Mouse (Mus musculus) urinary bladder, adult 2 months (tissue): ENCODE data around the gene Ctnnd2. TPM values are rescaled to one million over a fixed set of nuclear protein-coding genes. Genes with fewer than 3 reads are reported as not detected.

Source experiments
- DNase-seq: peaks from one replicate; pipeline ENCODE4 v3.0.0; 2022; ENCODE audit warnings: low spot score
- polyA plus RNA-seq: library from polyadenylated mRNA; depleted of rRNA; stranded (reverse); fragments of >200 nt; gene quantifications from 2 replicates; pipeline ENCODE4 v1.2.3, GENCODE M21; 2012

Ctnnd2 gene
- polyA plus RNA-seq, 1 experiment: 11.1 TPM

GRCm38 (mm10) chr15:30714823-30715222 is 542.4 kb downstream of the Ctnnd2 start:
- no peak for DNase-seq

GRCm38 (mm10) chr15:30718811-30719210 is 546.4 kb downstream of the Ctnnd2 start:
- DNase-seq: no peak

GRCm38 (mm10) chr15:30719226-30719625 is 546.8 kb downstream of the Ctnnd2 start:
- no peak for DNase-seq

- DNase-seq: no peak
Observed at GRCm38 (mm10) chr15:30721098-30721497, 548.7 kb downstream of the Ctnnd2 start.

GRCm38 (mm10) chr15:30726066-30726465 is 553.7 kb downstream of the Ctnnd2 start:
- no peak for DNase-seq

GRCm38 (mm10) chr15:30738178-30738577 is 565.8 kb downstream of the Ctnnd2 start:
- DNase-seq: no peak

DNA sequence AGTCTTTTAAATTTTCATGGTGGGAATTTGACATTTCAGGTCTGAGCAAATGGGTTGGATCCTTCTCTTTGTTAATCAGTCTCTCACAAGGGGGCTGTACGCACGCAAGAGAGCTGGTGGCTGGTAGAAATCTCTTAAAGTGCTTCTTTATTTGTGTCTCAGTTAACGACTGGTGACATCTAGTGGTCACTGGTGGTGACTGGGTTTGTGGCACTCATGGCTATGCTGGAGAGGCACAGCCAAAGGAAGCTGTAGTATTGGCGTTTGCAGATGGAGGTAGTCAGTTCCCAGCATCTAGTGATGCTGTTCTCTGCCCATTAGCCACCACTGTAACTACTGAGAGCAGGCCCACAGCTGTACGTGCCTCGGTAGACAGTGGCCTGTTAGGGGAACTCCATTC is 568.3 kb downstream of the Ctnnd2 start:
- DNase-seq: no peak

DNA sequence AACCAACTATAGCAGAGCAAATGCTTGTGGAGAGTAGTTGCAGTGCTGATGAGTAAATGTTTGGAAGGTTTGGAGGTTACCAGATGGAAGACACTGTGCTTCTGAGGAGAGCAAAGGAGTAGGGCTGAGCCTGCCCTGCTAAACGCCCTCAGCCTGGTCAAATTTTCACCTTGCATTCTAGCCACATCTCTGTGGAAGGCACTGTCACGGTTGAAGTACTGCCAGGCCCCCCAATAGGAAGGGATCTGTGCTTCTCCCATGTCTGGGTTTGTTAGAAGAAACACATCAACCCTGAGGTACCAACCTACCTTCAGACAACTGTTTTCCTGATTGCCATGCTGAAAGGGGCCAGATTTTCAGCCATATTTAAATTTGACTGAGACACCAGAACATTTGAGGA is 585.6 kb downstream of the Ctnnd2 start:
- DNase-seq: no peak

GRCm38 (mm10) chr15:30762211-30762610 is 589.8 kb downstream of the Ctnnd2 start:
- DNase-seq: no peak

GRCm38 (mm10) chr15:30762695-30763285 is 590.4 kb downstream of the Ctnnd2 start:
- DNase-seq: no peak

DNA sequence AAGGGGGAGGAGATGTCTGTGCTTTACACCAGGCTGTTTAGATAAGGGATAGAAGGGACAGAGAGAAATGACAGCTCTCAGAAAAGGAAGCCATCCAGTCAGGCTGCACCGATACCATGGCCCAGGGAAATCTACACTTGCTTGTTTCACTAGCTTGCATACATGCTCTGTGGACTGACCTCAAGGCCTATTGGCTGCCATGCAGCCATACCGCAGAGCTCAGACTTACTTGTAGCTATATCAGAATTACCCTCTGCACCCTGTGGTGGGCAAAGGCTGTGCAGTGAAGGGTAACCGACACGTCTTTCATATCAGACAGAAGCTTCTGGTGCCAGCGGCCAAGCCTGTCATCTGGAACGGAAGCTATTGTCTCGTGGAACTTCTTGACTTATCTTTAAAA is 604.5 kb downstream of the Ctnnd2 start:
- no peak for DNase-seq

DNA sequence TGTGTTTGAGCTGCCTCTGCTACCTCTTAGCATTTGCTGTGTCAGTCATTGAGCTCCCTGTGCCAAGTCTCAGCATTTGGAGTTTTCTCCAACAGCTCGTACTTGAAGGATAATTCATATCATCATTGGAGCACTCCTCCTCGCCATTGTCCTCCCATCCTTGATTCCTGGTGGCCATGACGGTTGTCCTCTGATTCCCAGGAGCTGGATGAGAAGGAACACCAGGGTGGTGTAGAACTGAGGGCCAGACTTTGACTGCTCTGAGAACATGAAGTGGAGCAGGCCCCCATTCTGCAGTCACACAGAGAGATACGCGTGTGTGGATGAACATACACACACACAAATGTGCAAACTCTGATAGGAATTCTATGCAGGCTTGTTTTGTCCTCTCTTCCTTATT is 605.4 kb downstream of the Ctnnd2 start:
- no peak for DNase-seq

DNA sequence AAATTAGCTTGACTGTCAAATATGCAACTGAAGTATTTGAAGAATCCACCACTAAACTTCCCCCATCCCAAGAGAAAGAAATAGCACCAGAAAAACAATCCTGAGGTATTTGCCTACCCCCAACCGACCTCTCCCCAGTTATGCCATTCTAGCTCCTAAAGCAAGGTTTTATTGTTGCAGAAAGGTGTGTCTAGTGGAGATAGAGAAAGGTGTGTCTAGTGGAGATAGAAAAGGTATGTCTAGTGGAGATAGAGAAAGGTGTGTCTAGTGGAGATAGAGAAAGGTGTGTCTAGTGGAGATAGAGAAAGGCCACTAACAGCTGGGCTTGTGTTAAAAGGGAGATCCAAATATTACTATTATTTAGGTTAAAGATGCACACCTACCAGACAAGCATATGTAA is 607.5 kb downstream of the Ctnnd2 start:
- no peak for DNase-seq

DNA sequence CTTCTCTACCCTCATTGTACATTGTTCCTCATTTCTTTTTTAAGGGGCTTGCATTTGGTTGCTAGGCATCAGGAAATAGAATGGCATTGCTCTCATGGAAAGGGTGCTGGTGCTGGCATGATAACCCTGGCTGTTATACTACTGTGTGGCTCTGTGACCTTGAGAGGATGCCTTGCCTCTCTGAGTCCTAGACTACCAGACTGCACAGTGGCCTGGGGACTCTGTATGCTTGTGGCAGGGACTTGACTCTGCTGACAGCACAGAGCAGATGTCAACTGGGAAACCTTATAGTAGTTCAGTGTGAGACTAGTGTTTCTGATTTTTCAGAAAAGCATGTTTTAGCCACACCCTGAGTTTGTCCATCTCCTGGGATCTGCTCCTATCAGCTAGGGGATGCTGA is 608.6 kb downstream of the Ctnnd2 start:
- no peak for DNase-seq

- DNase-seq: no peak
Observed at GRCm38 (mm10) chr15:30785706-30786320, 613.4 kb downstream of the Ctnnd2 start.

- DNase-seq: no peak
Observed at GRCm38 (mm10) chr15:30793260-30793659, 620.9 kb downstream of the Ctnnd2 start.

DNA sequence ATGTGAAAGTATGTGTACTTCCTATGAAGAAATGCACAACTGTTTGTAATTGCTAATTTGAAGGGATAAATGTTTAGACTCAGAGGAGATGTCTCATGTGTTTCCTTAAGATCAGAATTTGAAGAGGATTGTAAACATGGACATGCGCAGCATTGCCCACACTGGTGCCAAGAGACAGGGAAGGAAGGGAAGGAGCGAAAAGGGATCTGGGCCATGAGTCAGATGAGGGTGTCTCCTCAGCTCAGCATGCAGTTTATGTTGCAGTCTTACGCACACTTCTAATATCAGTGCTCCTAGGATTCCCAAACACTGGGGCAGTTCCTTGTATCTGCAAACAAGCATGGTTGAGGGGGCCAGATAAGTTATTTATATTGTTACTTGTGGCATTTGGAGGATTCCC is 623.3 kb downstream of the Ctnnd2 start:
- no peak for DNase-seq

DNA sequence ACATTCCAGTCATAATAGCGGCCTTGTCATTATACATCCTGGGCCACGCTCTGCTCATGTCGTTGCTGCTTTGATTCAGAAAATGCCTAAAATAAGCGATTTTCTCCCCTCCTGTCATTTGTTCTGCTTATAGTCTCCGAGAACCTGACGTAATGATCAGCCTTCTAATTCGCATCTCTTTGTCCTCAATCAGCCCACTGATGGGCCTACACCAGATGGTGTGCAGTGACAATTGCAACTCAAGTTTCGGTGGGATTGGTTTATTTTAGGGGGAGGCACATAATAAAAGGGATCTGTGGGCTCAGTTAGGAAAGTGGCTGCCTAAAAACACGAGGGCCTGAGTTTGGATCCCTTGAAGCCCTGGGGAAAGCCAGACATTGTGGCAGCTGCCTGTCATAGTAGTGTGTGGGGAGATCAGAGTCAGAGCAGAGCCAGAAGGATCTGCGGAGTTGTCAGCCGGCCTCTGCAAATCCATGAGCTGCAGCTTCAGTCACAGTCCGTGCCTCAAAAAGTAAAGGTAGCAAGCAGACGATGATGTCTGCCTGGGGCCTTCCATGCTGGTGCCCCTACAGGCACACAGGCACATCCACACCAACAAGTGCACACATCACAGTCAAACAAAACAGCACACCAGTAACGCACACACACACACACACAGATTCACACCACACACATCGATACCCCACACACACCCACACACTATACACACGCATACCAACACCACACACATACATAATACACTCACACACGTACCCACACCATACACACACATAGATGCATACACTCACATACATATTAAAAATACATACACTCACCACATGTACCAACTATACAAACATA is 655.3 kb downstream of the Ctnnd2 start:
- DNase-seq: no peak

- DNase-seq: no peak
Observed at GRCm38 (mm10) chr15:30857277-30858176, 685.1 kb downstream of the Ctnnd2 start.

DNA sequence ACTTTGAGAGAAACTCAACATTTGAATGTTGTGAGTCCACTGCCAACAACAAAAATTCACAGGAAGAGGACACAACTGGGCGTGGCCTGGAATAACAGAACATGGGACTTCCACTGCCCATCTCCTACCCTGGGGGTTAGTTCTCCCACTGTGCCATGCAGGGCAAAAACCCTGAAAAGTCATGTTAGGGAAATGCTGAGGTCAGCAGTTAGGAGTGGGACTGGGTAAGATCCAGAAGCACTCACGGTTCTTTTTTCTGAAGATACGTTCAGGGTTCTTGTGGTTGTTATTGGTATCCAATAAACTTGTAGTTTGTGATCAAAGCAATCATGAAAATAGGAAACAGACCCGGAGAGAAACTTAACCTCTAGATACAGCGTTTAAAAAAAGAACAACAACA is 695.0 kb downstream of the Ctnnd2 start:
- DNase-seq: no peak

- no peak for DNase-seq
Observed at GRCm38 (mm10) chr15:30869673-30870512, 697.5 kb downstream of the Ctnnd2 start.
